Mouse (Mus musculus) midbrain, embryonic 11.5 days (tissue): ENCODE measurements around the gene A930017K11Rik. TPM values are rescaled to one million over a fixed set of nuclear protein-coding genes. Genes with fewer than 3 reads are reported as not detected.
A peak's percentile ranks its signal among the peaks of the same experiment; 100 is the strongest.

ENCODE experiments used
- ATAC-seq: fragments of 200-750 bp; cut with Nextera tagmentation; 2 replicates; pipeline ENCODE4 v1.8.0; 2017; ENCODE audit warnings: moderate TSS enrichment, moderate library complexity; ENCODE audit not compliant: low FRiP score
- DNase-seq: peaks from one replicate; pipeline ENCODE4 v3.0.0; 2015; ENCODE audit warnings: low spot score; ENCODE audit errors: missing footprints
- H3K27ac ChIP-seq: fragments of 300-500 bp; sonication (generic); 2 replicates; pipeline ENCODE4 v1.5.1; 2014; ENCODE audit warnings: low read depth, low read length
- H3K27me3 ChIP-seq: fragments of 300-500 bp; sonication (generic); 2 replicates; pipeline ENCODE4 v1.6.1; 2014; ENCODE audit warnings: mild to moderate bottlenecking, low read length, moderate library complexity, mixed read lengths; ENCODE audit not compliant: control insufficient read depth, insufficient read depth
- H3K36me3 ChIP-seq: fragments of 300-500 bp; sonication (generic); 2 replicates; pipeline ENCODE4 v1.6.1; 2014; ENCODE audit warnings: mild to moderate bottlenecking, low read length, moderate library complexity, mixed read lengths; ENCODE audit not compliant: control insufficient read depth, insufficient read depth
- H3K4me1 ChIP-seq: fragments of 300-500 bp; sonication (generic); 2 replicates; pipeline ENCODE4 v1.6.1; 2014; ENCODE audit warnings: low read length; ENCODE audit not compliant: control insufficient read depth, insufficient read depth
- H3K4me2 ChIP-seq: fragments of 300-500 bp; sonication (generic); 2 replicates; pipeline ENCODE4 v1.6.1; 2014; ENCODE audit warnings: mild to moderate bottlenecking, moderate library complexity
- H3K4me3 ChIP-seq: fragments of 300-500 bp; sonication (generic); 2 replicates; pipeline ENCODE4 v1.5.1; 2014; ENCODE audit warnings: low read depth, low read length
- H3K9ac ChIP-seq: fragments of 300-500 bp; sonication (generic); 2 replicates; pipeline ENCODE4 v1.6.1; 2014; ENCODE audit warnings: low read length
- H3K9me3 ChIP-seq: fragments of 300-500 bp; sonication (generic); 2 replicates; pipeline ENCODE4 v1.6.1; 2016; ENCODE audit warnings: low read length; ENCODE audit not compliant: control insufficient read depth
- WGBS: fragments of 180-500 bp; shearing (Covaris S2); extraction: QIAGEN DNeasy Blood & Tissue Kit; methylation state at CpG from one replicate; pipeline ENCODE4 v1.1.7; 2014; 5-methylcytosine and 5-hydroxymethylcytosine counted together
- polyA plus RNA-seq: library from polyadenylated mRNA; unstranded; fragments of >200 nt; fragmentation: Nextera tagmentation; extraction: Ambion mirVana; gene quantifications from 2 replicates; pipeline ENCODE4 v1.2.1, GENCODE M21; 2014

Gene A930017K11Rik
- polyA plus RNA-seq, 1 experiment from 2014 or later = not detected

DNA sequence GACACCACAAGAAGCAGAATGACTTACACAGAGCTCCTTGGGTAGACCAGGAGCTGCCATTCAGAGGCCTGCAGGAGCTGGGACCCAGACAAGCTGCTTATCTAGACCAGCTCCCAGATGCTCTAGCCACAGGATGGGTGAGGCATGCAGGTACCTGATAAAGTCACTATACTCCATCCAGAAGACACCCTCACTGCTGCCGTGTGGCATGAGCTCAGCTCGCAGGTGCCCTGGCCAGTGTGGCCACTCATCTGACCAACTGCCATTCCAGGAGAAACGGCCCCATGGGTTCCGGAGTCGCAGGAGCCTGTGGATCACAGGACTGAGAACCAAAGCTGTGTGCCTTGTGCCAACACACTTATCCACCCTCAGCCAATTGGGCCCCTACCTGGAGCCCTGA lies 9.2 kb upstream of the A930017K11Rik start:
- 94% methylated on average over 5 of the region's 5 CpGs for WGBS
- Histone ChIP-seq H3K9ac (no peak overlapping the region), H3K27ac (no peak overlapping the region), H3K9me3 (no peaks in the 10 kb centered on the region), H3K4me1 (no peaks in the 10 kb centered on the region), H3K27me3 (no peaks in the 10 kb centered on the region), H3K36me3 (no peaks in the 10 kb centered on the region; the same call in 1 of the 2 replicates), H3K4me3 (no peak overlapping the region), H3K4me2 (no peak overlapping the region)
- DNase-seq (peak; percentile 57), ATAC-seq (no peak)

DNA sequence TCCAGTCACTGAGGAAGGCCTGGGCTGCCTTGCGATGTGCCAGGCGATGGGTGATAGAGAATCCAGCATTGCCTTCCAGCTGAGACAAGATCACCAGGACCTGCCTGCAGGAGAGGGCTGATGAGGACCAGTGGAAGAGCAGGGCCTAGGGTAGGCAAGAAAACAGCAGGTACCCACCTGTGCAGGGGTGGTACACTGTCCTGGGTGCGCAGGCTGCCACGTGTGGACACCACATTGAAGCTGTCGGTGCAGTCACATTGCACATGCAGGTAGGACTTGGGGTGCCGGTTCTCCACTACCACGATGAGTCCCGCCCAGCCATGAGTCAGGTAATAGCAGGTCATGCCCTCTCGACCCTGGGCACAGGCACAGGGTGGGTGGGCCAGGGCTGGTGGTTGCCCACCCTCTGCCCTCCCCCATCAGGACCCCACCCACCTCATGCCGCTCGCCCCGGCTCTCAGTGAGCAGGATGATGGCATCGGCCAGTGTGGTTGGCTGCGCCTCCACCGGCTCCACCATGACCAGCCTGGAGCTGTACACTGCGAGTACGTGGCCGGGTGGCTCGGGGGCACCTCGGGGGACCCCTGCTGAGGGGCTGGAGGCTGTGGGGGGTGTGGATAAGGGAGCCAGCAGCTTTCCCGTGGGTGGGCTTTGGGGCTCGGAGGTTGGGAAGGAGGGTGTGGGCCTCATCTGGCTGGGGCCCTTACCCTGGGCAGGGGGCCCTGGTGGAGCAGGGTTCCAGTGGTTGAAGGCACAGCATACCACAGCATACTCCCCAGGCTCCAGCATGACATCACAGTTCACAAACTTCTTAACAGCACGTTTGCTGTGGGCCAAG lies 7.5 kb upstream of the A930017K11Rik start:
- H3K9ac ChIP-seq = no peak overlapping the region
- no peaks in the 10 kb centered on the region; the same call in 1 of the 2 replicates for H3K36me3 ChIP-seq
- H3K4me2 ChIP-seq = no peak overlapping the region
- no peak overlapping the region for H3K27ac ChIP-seq
- no peaks in the 10 kb centered on the region for H3K9me3 ChIP-seq
- 91% methylated on average over 23 of the region's 23 CpGs for WGBS
- no peak for ATAC-seq
- H3K27me3 ChIP-seq = no peaks in the 10 kb centered on the region
- H3K4me3 ChIP-seq = no peak overlapping the region
- no peaks in the 10 kb centered on the region for H3K4me1 ChIP-seq
- peak; percentile 47 for DNase-seq

DNA sequence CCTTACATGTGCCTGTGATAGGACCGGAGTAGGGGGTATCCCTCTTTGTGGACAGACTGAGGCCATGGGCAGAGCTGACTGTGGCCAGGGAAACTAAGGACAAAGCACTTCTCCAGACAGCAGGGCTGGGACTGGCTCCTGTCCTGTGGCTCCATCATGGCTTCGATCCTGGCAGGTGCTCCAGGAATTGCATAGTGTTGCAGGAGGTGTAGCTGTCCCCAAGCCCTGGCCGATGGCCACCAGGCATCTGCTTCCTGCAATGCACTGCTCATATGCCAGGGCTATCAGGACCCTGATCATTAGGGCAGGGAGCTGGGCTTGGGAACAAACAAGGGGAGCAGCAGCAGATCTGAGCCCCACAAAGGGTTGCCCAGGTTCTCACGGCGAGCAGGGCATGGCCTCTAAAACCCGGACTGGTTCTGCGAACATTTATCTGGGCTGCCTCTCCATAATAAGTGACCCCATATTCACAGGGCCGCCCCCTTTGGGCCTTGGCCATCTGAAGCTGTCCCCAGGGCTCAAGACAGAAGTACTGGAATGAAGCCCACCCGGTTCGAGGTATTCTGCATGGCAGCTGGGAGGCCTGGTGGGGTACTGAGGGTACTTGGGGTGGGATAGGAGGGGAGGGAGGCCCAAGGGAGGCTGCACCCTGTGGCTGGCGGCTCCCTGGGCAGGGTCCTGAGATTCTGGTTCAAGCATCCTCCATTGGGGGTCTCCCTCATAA lies 6.6 kb upstream of the A930017K11Rik start:
- Histone ChIP-seq H3K4me1 (no peaks in the 10 kb centered on the region), H3K27me3 (no peaks in the 10 kb centered on the region), H3K4me3 (no peak overlapping the region), H3K36me3 (no peaks in the 10 kb centered on the region; the same call in 1 of the 2 replicates), H3K9ac (no peak overlapping the region), H3K9me3 (no peaks in the 10 kb centered on the region), H3K27ac (no peak overlapping the region), H3K4me2 (no peak overlapping the region)
- WGBS = 96% methylated on average over 11 of the region's 11 CpGs
- DNase-seq (peak; percentile 41), ATAC-seq (no peak)

DNA sequence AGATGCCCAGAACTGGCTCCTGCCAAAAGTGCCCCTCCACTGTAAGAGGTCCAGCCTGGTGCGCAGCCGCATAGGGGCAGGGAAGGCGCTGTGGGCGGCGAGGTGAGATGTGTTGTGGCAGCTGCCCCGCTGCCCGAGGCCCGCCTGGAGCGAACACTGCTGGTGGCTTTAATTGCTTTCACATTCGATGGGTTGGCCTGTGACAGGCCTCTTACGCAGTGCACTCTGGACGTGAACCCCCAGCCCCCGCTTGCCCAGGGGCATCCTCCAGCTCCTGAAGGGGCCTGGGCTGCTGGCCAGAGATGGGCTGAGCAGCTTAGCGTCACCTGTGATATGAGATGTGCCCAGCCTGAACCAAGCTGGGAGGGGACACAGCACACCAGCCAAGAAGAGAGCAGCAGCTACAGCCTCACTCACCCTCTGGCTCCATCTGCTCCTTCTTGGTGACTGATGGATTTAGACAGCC lies 5.3 kb upstream of the A930017K11Rik start:
- no peak for DNase-seq
- WGBS = 85% methylated on average over 14 of the region's 14 CpGs
- ATAC-seq = no peak
- no peak overlapping the region for H3K4me3 ChIP-seq
- H3K9ac ChIP-seq = no peak overlapping the region
- H3K27ac ChIP-seq = no peak overlapping the region
- H3K4me2 ChIP-seq = no peak overlapping the region
- no peaks in the 10 kb centered on the region for H3K4me1 ChIP-seq
- peaks cover 9% of the 10 kb centered on the region for H3K27me3 ChIP-seq
- no peaks in the 10 kb centered on the region for H3K9me3 ChIP-seq
- H3K36me3 ChIP-seq = no peaks in the 10 kb centered on the region; the same call in 1 of the 2 replicates

DNA sequence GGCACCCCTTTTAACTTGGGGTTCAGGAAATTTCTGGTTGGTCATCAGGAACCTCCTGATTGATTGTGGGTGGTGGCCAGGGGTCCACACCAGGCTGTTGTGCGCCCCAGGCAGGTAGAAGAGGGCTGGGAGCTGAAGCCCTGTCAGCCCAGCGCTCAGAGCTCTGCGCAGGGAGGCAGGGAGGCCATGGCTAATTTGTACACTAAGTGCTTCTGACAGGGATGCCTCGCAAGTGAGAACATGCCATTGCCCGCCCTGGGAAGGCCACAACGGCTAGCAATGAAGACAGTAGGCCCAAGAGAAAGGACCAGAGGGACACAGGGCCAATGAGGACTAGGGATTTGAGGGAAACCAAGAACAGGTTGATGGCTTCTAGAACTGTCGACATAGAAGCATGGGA lies 4.3 kb upstream of the A930017K11Rik start:
- DNase-seq (no peak), ATAC-seq (no peak)
- Histone ChIP-seq H3K9ac (no peak overlapping the region), H3K4me1 (peaks cover 3% of the 10 kb centered on the region; the same call in 1 of the 2 replicates), H3K27ac (no peak overlapping the region), H3K9me3 (no peaks in the 10 kb centered on the region), H3K4me3 (no peak overlapping the region), H3K36me3 (no peaks in the 10 kb centered on the region; the same call in 1 of the 2 replicates), H3K27me3 (peaks cover 19% of the 10 kb centered on the region), H3K4me2 (no peak overlapping the region)
- WGBS = 80% methylated on average over 7 of the region's 7 CpGs

DNA sequence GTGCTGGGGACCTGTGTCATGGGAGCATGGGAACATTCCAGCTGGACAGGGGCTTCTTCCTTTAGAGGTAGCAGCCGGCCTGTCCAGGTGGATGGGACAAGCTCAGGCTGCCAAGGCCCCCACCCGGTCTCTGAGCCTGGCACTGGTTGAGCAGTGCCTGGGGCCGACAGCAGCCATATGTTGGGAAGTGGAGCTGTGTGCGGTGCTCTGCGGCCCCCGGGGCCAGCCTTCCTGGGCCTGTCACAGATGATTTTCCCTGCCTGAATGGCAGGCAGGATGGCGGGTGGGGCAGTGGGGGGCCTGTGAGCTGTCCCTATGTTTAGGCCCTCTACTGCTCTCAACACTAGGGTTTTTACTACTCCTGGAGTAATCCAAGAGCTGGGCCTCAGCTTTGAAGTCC lies 3.8 kb upstream of the A930017K11Rik start:
- H3K27ac ChIP-seq = no peak overlapping the region
- no peak for ATAC-seq
- H3K9ac ChIP-seq = no peak overlapping the region
- DNase-seq = no peak
- WGBS = 82% methylated on average over 7 of the region's 7 CpGs
- peaks cover 24% of the 10 kb centered on the region for H3K27me3 ChIP-seq
- peaks cover 5% of the 10 kb centered on the region; the same call in 1 of the 2 replicates for H3K4me1 ChIP-seq
- H3K9me3 ChIP-seq = no peaks in the 10 kb centered on the region
- no peaks in the 10 kb centered on the region; the same call in 1 of the 2 replicates for H3K36me3 ChIP-seq
- H3K4me2 ChIP-seq = no peak overlapping the region
- H3K4me3 ChIP-seq = no peak overlapping the region

DNA sequence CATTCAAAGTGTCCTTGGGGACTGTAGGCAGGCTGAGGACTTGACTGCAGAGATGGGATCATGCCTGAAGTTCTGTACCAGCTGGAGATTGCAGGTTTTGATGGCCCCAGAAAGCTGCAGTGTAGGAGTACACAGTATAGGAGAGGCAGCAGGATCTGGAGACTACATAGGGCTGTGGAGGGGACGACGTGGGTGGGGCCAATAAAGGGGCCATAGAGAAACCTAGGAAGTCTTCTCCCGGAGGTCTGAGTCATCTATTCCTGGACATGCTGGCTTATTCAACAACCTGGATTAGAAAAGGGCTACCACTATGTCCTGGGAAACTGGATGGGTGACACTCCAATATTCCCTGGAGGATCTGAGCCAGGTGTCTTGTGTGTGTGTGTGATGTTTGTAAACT lies 3.4 kb upstream of the A930017K11Rik start:
- Histone ChIP-seq H3K27me3 (peaks cover 28% of the 10 kb centered on the region), H3K4me1 (peaks cover 5% of the 10 kb centered on the region; the same call in 1 of the 2 replicates), H3K27ac (no peak overlapping the region), H3K9ac (no peak overlapping the region), H3K4me2 (no peak overlapping the region), H3K9me3 (no peaks in the 10 kb centered on the region), H3K4me3 (no peak overlapping the region), H3K36me3 (no peaks in the 10 kb centered on the region; the same call in 1 of the 2 replicates)
- ATAC-seq (no peak), DNase-seq (peak; percentile 72)
- WGBS = 73% methylated on average over 3 of the region's 3 CpGs

DNA sequence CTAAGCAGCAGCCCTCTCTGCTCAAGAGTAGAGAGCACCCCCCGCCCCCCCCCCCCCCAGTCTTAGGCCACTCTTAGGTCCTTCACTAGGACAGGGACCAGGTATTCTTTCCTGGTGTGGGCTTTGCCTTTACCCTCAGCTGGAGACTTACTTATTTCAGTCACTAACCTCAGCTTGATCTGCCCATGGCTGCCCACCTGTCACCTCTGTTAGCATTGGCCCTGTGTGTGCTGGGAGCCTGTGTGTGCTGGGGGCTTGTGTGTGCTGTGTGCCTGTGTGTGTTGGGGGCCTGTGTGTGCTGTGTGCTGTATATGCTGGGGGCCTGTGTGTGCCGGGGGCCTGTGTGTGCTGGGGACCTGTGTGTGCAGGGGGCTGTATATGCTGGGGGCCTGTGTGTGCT lies 2.3 kb upstream of the A930017K11Rik start:
- DNase-seq (peak; percentile 66), ATAC-seq (no peak)
- Histone ChIP-seq H3K27ac (no peak overlapping the region), H3K9ac (no peak overlapping the region), H3K27me3 (peaks cover 37% of the 10 kb centered on the region), H3K4me3 (no peak overlapping the region), H3K4me1 (peaks cover 5% of the 10 kb centered on the region; the same call in 1 of the 2 replicates), H3K9me3 (no peaks in the 10 kb centered on the region), H3K36me3 (no peaks in the 10 kb centered on the region), H3K4me2 (no peak overlapping the region)
- 74% methylated on average over 2 of the region's 2 CpGs for WGBS

DNA sequence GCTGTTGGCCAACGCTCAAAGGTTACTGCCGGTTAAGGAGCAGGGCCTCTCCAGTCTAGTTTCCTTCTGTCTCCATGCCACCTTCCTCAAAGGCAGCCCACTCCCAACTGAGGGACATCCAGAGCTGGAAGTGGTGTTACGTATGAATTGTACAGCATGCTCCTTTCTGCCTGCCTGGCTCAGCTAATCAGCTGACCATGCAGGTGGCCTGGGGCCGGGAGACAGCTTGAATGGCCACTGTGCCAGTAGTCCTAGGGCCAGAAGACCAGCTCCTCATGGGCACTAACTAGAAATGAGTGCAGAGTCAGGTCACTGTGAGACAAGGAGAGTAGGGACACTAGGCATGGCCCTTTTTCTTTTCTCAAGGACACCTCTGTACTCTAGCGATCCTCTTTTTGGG lies 796 bp upstream of the A930017K11Rik start:
- no peaks in the 10 kb centered on the region for H3K9me3 ChIP-seq
- peaks cover 5% of the 10 kb centered on the region; the same call in 1 of the 2 replicates for H3K4me1 ChIP-seq
- H3K9ac ChIP-seq = no peak overlapping the region
- no peak overlapping the region for H3K4me2 ChIP-seq
- no peak overlapping the region for H3K4me3 ChIP-seq
- DNase-seq = no peak
- whole genome bisulfite sequencing = 81% methylated on average over 5 of the region's 5 CpGs
- ATAC-seq = no peak
- no peak overlapping the region for H3K27ac ChIP-seq
- no peaks in the 10 kb centered on the region for H3K36me3 ChIP-seq
- H3K27me3 ChIP-seq = peaks cover 37% of the 10 kb centered on the region
